Mouse (Mus musculus) kidney, adult 2 months (tissue): ENCODE measurements at regions not wholly inside any gene's neighbourhood (a gene's known extent, or its start where the extent isn't known, plus 50 kb on each side); places are given as distances from the start of the nearest gene placed in this dataset.

Experiments
- CTCF ChIP-seq: fragments of 200-500 bp; conservative IDR thresholded peaks from 2 replicates; pipeline ENCODE4 v1.5.1; 2011; ENCODE audit warnings: low read depth, mild to moderate bottlenecking, control low read depth, low read length, moderate library complexity, mixed read lengths; ENCODE audit not compliant: insufficient read depth, insufficient read length
- POLR2A ChIP-seq: fragments of 200-500 bp; IDR thresholded peaks from one replicate; pipeline ENCODE4 v1.6.1; 2011; ENCODE audit warnings: low read depth, low read length, control low read depth

DNA sequence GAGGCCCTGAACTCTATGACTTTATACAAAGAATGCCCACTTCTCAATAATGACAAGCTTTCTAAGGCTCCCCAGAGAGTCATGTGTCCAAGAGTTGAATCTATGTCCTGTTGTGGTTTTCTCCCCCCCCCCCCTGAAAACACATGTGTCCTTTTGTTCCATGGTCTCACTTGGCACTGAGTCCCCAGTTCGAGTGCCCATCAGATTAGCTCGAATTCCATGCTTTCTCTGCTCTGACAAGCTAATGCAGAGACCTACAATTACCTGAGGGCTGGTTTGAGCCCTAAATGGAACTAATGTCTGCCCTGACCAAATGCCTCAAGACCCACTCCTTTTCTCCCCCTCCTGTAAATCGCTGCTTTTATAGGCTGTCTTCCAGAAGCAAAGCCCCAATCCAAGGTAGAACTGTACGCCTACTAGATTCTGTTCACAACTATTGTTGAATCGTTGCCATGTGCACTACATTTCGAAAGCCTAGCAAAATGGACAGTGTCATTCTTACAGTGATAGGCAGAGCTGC, 392.0 kb downstream of the Wdr11 start:
- no peak for TF ChIP-seq POLR2A
- no peak for TF ChIP-seq CTCF
